Comparison of ENCODE assay signal across 8 mouse cellular contexts in the genomic region with DNA sequence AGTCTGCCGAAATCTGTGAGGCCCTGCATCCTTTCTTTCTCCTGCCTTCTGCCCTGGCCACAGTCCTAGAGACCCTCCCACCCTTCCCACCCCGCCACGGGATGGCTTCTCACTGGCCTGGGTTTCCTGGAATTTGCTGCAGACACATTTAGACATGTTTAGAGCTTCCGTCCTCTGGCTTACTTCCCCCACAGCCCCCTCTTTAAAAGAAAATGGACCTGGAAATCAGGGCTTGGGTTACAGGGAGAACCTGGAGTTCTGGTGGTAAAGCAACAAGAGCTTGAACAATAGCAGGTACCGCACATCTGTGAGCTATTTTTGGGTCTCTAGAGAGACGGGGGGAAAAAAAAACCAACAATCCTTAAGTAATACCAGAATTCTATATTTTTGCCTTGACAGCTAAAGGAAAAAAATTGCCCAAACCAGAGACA. TPM values are rescaled to one million over a fixed set of nuclear protein-coding genes. Genes with fewer than 3 reads are reported as not detected.
DNase-seq lines count a peak whose midpoint lies in the region; ATAC-seq lines count a peak whose summit lies in the region.

No protein-coding gene starts in this region.

- ATAC-seq in kidney, embryonic 15.5 days (replicated peaks; ENCODE audit: low FRiP score): no peak
- ATAC-seq in hindbrain, embryonic 14.5 days (ENCODE audit: low FRiP score): no peak
- no peak for ATAC-seq in midbrain, embryonic 14.5 days (ENCODE audit: low FRiP score, low TSS enrichment)
- no peak for ATAC-seq in erythroblast, adult 5-6 weeks (replicated peaks; ENCODE audit: low FRiP score, poor library complexity, severe bottlenecking)

- peaks cover 58% of the 10 kb centered on the region for H3K4me1 ChIP-seq in kidney, embryonic 15.5 days
- peaks cover 32% of the 10 kb centered on the region for H3K4me1 ChIP-seq in brown adipose tissue, adult 24 weeks (ENCODE audit: control insufficient read depth, insufficient read depth, insufficient read length, low read length)
- peaks cover 26% of the 10 kb centered on the region for H3K4me1 ChIP-seq in hindbrain, embryonic 14.5 days (replicated peaks; ENCODE audit: control insufficient read depth, insufficient read depth, low read length)
- H3K4me1 ChIP-seq in midbrain, embryonic 14.5 days (ENCODE audit: control insufficient read depth, insufficient read depth, low read length): peaks cover 19% of the 10 kb centered on the region

- no peaks in the 10 kb centered on the region for H3K36me3 ChIP-seq in kidney, embryonic 15.5 days
- no peaks in the 10 kb centered on the region for H3K36me3 ChIP-seq in hindbrain, embryonic 14.5 days (replicated peaks; ENCODE audit: control insufficient read depth, insufficient read depth)
- H3K36me3 ChIP-seq in midbrain, embryonic 14.5 days (ENCODE audit: control insufficient read depth, insufficient read depth, low read length): no peaks in the 10 kb centered on the region

- no peak overlapping the region for H3K9ac ChIP-seq in kidney, embryonic 15.5 days
- no peak overlapping the region for H3K9ac ChIP-seq in hindbrain, embryonic 14.5 days
- no peak overlapping the region for H3K9ac ChIP-seq in midbrain, embryonic 14.5 days (replicated peaks; ENCODE audit: low read length)

- WGBS in kidney, embryonic 15.5 days: 12% methylated on average over 6 of the region's 6 CpGs
- WGBS in hindbrain, embryonic 14.5 days: 25% methylated on average over 6 of the region's 6 CpGs
- WGBS in midbrain, embryonic 14.5 days: 23% methylated on average over 6 of the region's 6 CpGs

- no peaks in the 10 kb centered on the region for H3K27me3 ChIP-seq in kidney, embryonic 15.5 days
- H3K27me3 ChIP-seq in hindbrain, embryonic 14.5 days (ENCODE audit: control insufficient read depth, insufficient read depth, low read length): peaks cover 19% of the 10 kb centered on the region
- H3K27me3 ChIP-seq in midbrain, embryonic 14.5 days (ENCODE audit: control insufficient read depth, insufficient read depth, low read length): peaks cover 7% of the 10 kb centered on the region; the same call in 1 of the 2 replicates

- H3K27ac ChIP-seq in kidney, embryonic 15.5 days: peak overlapping the region; percentile 97
- peak overlapping the region; percentile 44 for H3K27ac ChIP-seq in brown adipose tissue, adult 24 weeks (replicated peaks; ENCODE audit: low read depth, low read length)
- peak overlapping the region; percentile 44 for H3K27ac ChIP-seq in hindbrain, embryonic 14.5 days
- H3K27ac ChIP-seq in midbrain, embryonic 14.5 days (replicated peaks; ENCODE audit: low read depth, low read length): peak overlapping the region; percentile 45; the same call in 1 of the 2 replicates

- H3K9me3 ChIP-seq in kidney, embryonic 15.5 days (replicated peaks): no peaks in the 10 kb centered on the region
- no peaks in the 10 kb centered on the region for H3K9me3 ChIP-seq in hindbrain, embryonic 14.5 days (ENCODE audit: control insufficient read depth, low read length)
- H3K9me3 ChIP-seq in midbrain, embryonic 14.5 days (ENCODE audit: control insufficient read depth, low read length): no peaks in the 10 kb centered on the region

- H3K4me3 ChIP-seq in kidney, embryonic 15.5 days (replicated peaks): peak overlapping the region; percentile 3; the same call in 1 of the 2 replicates
- no peak overlapping the region for H3K4me3 ChIP-seq in brown adipose tissue, adult 24 weeks (ENCODE audit: insufficient read depth, low read depth, low read length)
- H3K4me3 ChIP-seq in hindbrain, embryonic 14.5 days (replicated peaks; ENCODE audit: low read length): no peak overlapping the region
- H3K4me3 ChIP-seq in midbrain, embryonic 14.5 days (replicated peaks; ENCODE audit: low read depth, low read length): no peak overlapping the region

- H3K4me2 ChIP-seq in kidney, embryonic 15.5 days: peak overlapping the region; percentile 43; the same call in 1 of the 2 replicates
- H3K4me2 ChIP-seq in hindbrain, embryonic 14.5 days (replicated peaks): no peak overlapping the region; the same call in 1 of the 2 replicates
- H3K4me2 ChIP-seq in midbrain, embryonic 14.5 days (ENCODE audit: low read length): no peak overlapping the region

- DNase-seq in kidney, adult 11 months: no peak
- no peak for DNase-seq in hindbrain, embryonic 14.5 days (ENCODE audit: low spot score)
- DNase-seq in midbrain, embryonic 14.5 days: no peak
- DNase-seq in left cerebral cortex, adult 9 months (ENCODE audit: low spot score in 2 of 2): no peak
- no peak for DNase-seq in ovary, postnatal 10 days (ENCODE audit: low spot score)

RNA-seq across cellular contexts. Expression of a gene that starts 8.5 kb away (rescaled TPM):
- polyA plus RNA-seq in kidney, embryonic 15.5 days (2015; fragmentation: Nextera tagmentation; extraction: Ambion mirVana): 22.0 and 24.6 TPM in 2 replicates
- 5.6 and 8.9 TPM in 2 replicates for polyA plus RNA-seq in brown adipose tissue, adult 24 weeks (2012; ENCODE audit: insufficient read depth, insufficient read length, missing spikeins)
- 23.3 and 25.6 TPM in 2 replicates for polyA plus RNA-seq in hindbrain, embryonic 14.5 days (2014; fragmentation: Nextera tagmentation; extraction: Ambion mirVana)
- 22.0 and 33.9 TPM in 2 replicates for polyA plus RNA-seq in midbrain, embryonic 14.5 days (2014; fragmentation: Nextera tagmentation; extraction: Ambion mirVana)
- total RNA-seq in erythroblast, adult 5-6 weeks (2015; ENCODE audit: low replicate concordance): 7.3 and 10.0 TPM in 2 replicates
- total RNA-seq in erythroblast, adult 5-6 weeks (2017; ENCODE audit: low replicate concordance): 3.3 and 4.6 TPM in 2 replicates

Comparison
In these comparisons a context has a peak if more than half of its experiments do, and no peak if none do; other contexts are left out.
1. H3K27ac ChIP-seq: peak in every context shown above with its lines; median percentile 97 in kidney, embryonic 15.5 days; 45 in midbrain, embryonic 14.5 days; 44 in brown adipose tissue, adult 24 weeks; 44 in hindbrain, embryonic 14.5 days.